Mouse (Mus musculus) neutrophil, adult 5-6 weeks (primary cell): ENCODE measurements around the gene Man2b2. TPM values are rescaled to one million over a fixed set of nuclear protein-coding genes. Genes with fewer than 3 reads are reported as not detected.
"Not testable (repeated sequence)": the region's sequence is repeated elsewhere in the genome, so short reads cannot be mapped to it uniquely, and the experiment has no call there.

Experiments used
- ATAC-seq: fragments of 151-379, 151-347 bp; 2 replicates; pipeline ENCODE4 v1.8.0; 2017; ENCODE audit warnings: mild to moderate bottlenecking, moderate TSS enrichment; ENCODE audit not compliant: insufficient number of reproducible peaks, poor library complexity, low FRiP score, severe bottlenecking; ENCODE audit errors: extremely low read depth
- total RNA-seq: library from RNA; stranded (forward); fragments of 200-1000 nt; gene quantifications from 2 replicates; pipeline ENCODE4 v1.2.3, GENCODE M21; 2017

Gene Man2b2
- total RNA-seq, 1 experiment from 2014 or later: 20.5 TPM

GRCm38 (mm10) chr5:36840092-36840491 is 9.6 kb upstream of the Man2b2 start:
- ATAC-seq: no peak

GRCm38 (mm10) chr5:36839602-36840001 is 9.1 kb upstream of the Man2b2 start:
- ATAC-seq: no peak

GRCm38 (mm10) chr5:36839032-36839431 is 8.6 kb upstream of the Man2b2 start:
- ATAC-seq: no peak

GRCm38 (mm10) chr5:36835933-36836332 is 5.5 kb upstream of the Man2b2 start:
- peak; percentile 40; the same call in 1 of the 2 replicates for ATAC-seq

- no peak for ATAC-seq
Observed at GRCm38 (mm10) chr5:36831272-36831671, 819 bp upstream of the Man2b2 start.

- ATAC-seq: no peak
Observed at GRCm38 (mm10) chr5:36829098-36829497, 1.4 kb downstream of the Man2b2 start.

GRCm38 (mm10) chr5:36822907-36823306 is 7.5 kb downstream of the Man2b2 start:
- ATAC-seq: no peak

- no peak for ATAC-seq
Observed at GRCm38 (mm10) chr5:36820142-36820541, 10.3 kb downstream of the Man2b2 start.

GRCm38 (mm10) chr5:36819742-36820141 is 10.7 kb downstream of the Man2b2 start:
- no peak for ATAC-seq

GRCm38 (mm10) chr5:36817738-36818137 is 12.7 kb downstream of the Man2b2 start:
- ATAC-seq: no peak

- ATAC-seq: peak; percentile 37
Observed at GRCm38 (mm10) chr5:36814554-36814953, 15.9 kb downstream of the Man2b2 start.

GRCm38 (mm10) chr5:36811413-36811812 is 19.0 kb downstream of the Man2b2 start:
- ATAC-seq: peak; percentile 35; the same call in 1 of the 2 replicates

GRCm38 (mm10) chr5:36810634-36811033 is 19.8 kb downstream of the Man2b2 start:
- peak; percentile 56 for ATAC-seq

GRCm38 (mm10) chr5:36809123-36809522 is 21.3 kb downstream of the Man2b2 start:
- ATAC-seq: no peak

GRCm38 (mm10) chr5:36807106-36807505 is 23.3 kb downstream of the Man2b2 start:
- ATAC-seq: no peak

- ATAC-seq: no peak
Observed at GRCm38 (mm10) chr5:36797291-36797690, 33.2 kb downstream of the Man2b2 start.

- ATAC-seq: peak; percentile 94
Observed at GRCm38 (mm10) chr5:36796296-36797014, 34.0 kb downstream of the Man2b2 start, which contains the start of gene Mrfap1. Gene Mrfap1 (minus strand): TSS chr5:36796772.

GRCm38 (mm10) chr5:36795647-36796295 is 34.7 kb downstream of the Man2b2 start:
- not testable (repeated sequence) for ATAC-seq

- no peak for ATAC-seq
Observed at GRCm38 (mm10) chr5:36791861-36792260, 38.6 kb downstream of the Man2b2 start.

- ATAC-seq: no peak
Observed at GRCm38 (mm10) chr5:36786052-36786451, 44.4 kb downstream of the Man2b2 start.
